Mouse (Mus musculus): Measurements from ENCODE around the gene Catsperd.

- no peak for TF ChIP-seq CTCF (IDR thresholded peaks at IDR 0.05; ENCODE audit: extremely low read depth, insufficient read length, insufficient replicate concordance, low read depth, low read length)
- TF ChIP-seq POLR2A (IDR thresholded peaks at IDR 0.05; ENCODE audit: low read depth, low read length) = no peak
These were observed 12.7 kb upstream of the Catsperd start for GRCm38 (mm10) chr17:56615136-56615784.
